Mouse (Mus musculus): ENCODE data around the gene Pomgnt1.

The Pomgnt1 gene

DNA sequence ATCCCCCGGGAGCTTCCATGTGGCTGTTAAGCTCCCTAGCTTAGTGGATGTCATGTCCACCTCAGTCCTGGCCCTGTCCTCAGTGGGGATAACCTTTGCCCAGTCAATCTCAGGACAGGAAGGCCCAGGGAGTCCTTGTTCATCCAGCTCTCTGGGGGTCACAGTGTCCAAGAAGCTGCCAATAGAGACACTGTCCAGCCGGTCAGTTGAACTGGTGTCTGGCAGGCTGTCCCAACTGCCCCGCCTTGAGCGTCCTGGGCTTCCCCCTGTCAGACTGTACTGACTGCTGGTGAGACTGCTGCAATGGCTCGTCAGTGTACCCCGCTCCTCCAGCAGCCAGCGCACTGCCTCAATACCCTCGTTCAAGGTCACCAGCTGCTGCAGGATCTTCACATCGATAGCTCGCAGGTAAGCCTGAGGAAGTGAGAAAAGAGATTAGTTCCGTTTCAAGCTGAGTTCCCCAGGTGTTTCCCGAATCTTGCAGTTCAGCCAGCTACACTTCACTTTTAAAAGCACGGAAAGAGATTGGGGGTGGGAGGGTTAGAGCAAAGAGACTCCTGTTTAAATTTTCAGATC lies 13.9 kb downstream of the Pomgnt1 start:
- 60% methylated on average over 13 of the region's 13 CpGs for WGBS

DNA sequence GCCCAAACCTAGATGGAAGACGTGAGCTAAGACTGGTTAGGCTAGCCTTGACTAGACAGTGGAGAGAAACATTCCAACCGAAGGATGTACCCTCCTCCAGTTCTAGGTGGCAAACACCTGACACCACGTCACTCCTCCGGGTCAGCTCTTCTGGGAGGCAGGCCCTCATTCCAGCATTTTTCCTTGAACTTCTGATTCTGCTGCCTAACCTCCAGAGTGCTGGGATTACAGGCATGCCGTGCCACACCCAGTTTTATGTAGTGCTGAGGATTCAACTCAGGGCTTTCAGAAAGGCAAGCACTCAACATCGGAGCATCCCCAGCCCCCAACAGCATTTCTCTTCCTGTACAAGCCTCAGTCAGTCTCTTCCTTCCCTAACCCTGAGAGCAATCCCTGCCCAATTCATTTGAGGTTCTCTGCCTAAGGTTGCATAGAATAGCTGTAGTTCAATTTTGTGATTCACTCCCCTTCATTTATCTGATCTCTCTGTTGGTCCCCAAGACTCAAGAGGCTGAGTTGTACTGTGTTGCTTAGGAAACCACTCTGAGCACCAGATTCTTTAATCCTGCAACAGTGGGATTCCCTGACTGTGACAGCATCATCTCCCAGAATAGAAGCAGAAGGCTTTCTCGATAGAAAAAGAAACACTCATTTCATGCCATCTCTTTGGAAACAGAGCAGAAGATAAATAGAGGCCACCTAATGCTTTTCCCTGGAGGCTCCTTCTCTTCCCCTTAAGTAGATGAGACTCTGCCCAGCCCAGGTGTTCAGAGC lies 17.3 kb downstream of the Pomgnt1 start:
- WGBS, result 60% methylated on average over 7 of the region's 7 CpGs

DNA sequence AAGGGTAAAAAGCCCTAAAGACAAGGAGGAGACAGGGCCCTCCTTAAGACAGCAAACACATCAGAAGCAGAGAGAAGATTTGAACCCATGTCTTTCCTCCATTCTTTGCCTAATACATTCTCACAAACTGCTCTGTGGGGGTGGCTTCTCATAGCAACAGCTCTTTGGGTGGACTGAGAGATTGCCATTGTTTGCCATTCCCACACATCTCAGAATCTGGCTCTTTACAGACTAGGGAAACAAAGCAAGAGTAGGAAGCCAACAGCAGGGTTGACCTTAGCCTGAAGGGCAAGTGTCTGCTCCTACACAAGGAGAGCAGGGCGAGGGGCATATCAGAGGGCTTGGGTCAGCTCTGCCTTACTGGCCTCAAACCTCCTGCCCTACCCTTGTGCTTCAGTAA lies 18.1 kb downstream of the Pomgnt1 start:
- WGBS, result 61% methylated on average over 1 of the region's 1 CpGs

DNA sequence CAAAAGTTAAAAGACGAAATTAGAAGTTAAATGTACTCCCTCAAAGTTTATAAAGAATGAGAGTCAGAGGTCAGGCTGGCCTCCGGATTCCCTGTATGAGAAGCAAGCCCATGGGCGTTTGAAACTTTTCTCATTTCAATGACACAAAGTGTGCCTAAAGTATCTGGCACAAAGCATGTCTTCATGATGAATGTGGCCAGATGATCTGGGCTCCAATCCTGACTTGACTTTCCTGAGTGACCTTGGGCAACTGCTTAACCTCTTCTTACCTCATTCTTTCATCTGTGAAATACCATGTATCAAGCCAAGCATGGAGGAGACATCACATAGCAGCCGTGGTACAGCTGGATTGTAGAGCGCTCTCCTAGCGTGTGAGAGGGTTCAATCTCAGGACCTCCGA lies 18.6 kb downstream of the Pomgnt1 start:
- WGBS, result 86% methylated on average over 7 of the region's 7 CpGs

DNA sequence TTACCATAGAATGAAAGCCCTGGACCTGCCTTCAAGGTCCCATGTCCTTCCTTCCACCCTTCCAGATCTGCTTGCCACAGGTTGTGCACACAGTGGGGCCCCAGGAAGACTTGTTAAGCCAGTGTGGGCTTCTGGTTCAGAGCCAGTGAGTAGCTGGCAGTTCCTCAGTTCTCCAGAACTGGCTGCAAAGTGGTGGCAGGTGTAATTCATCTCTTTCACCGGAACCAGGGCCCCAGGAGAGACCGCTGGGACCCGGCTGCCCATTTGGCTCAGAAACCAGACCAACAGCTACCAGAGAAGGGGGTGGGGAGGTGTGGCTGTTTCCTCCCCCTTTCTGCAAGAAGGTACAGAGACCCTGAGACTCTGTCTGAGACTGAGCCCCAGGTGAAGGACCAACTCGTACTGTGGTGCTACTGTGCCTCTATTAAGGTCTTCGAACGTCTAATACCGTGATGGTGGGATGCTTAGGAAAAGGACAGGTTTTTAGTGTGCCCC lies 19.7 kb downstream of the Pomgnt1 start:
- WGBS, result 14% methylated on average over 7 of the region's 7 CpGs

DNA sequence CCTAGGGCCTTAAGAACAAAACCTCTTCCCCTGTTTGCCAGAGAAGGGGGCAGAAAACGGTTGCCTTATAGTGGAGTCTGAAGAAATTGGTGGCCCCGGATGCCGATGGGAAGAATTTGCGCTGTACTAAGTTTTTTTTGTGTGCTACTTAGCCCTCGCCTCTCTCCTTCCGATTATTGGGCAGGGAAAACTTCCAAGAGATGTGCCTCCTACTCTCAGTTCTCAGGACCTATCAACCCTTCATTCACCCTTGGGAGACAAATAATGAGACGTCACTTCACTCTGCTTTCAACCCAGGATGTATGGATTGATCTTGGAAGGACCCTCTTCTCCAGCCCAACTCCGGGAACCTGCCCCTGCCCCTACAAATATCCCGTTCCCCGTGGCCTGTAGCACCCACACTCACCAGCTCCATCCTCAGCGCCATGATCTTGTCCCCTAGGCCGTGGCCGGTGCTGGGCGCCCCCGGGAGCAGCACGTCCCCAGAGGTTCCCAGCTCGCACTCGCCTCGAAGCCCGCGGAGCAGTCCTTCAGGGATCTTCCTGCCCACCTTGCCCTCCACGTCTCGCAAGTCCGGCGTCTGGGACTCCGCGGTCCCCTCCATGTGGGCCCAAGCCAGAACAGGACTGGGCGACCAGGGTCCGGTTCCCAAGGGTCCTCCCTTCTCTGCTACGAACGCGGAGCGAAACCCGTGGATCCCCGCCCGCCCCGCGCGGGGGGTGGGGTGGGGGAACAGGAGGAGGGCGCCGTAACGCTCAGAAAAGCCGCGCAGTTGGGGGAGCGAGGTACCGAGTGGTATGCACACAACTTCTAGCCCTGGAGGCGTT lies 20.5 kb downstream of the Pomgnt1 start:
- WGBS, result 1% methylated on average over 47 of the region's 47 CpGs

DNA sequence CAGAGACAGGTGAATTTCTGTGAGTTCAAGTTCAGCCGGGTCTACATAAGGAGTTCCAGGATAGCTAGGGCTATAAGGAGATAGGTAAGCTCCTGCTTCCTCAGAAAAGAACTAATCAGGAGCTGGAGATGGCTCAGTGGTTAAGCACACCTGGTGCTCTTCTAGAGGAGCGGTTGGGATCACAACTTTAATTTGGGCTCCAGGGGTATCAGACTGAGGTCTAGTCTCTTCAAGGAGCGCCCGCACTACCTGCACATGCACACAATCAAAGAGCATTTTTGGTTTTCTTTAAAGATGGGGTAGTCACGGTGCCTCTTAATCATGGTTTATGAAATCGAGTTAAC lies 26.1 kb downstream of the Pomgnt1 start:
- WGBS, result 18% methylated on average over 6 of the region's 6 CpGs

DNA sequence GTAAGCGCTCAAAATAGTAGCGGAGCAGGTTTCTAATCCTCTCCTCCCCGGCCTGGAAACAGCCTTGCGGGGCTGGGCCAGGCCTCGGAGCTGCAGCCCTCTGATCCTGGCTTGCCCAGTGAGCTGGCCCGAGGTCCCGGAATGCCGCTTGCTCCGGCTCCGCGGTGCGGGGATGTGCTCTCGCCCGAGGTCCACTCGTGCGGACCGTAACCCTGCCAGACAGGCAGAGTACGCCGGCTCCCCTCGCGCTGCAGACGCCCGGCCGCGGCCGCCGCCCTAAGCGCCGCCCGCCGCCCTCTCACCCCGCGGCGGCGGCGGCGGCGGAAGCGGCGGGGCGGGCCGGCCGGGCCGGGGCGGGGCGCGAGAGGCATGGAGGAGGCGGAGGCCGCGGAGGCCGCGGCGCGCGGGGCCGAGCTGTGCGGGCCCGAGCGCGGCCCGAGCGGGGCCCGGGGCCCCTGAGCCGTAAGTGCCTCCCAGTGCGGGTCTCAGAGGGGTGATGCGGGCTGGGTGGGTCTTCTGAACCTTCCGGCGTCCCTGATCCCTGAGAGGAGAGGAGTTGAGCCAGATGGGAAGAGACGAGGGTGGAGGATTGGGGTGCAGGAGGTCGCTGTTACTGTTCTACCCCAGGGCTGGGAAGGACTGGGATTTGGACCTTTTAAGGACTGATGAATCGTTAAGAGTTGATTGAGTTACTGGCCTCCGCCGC lies 26.7 kb downstream of the Pomgnt1 start:
- 1% methylated on average over 61 of the region's 73 CpGs for WGBS

DNA sequence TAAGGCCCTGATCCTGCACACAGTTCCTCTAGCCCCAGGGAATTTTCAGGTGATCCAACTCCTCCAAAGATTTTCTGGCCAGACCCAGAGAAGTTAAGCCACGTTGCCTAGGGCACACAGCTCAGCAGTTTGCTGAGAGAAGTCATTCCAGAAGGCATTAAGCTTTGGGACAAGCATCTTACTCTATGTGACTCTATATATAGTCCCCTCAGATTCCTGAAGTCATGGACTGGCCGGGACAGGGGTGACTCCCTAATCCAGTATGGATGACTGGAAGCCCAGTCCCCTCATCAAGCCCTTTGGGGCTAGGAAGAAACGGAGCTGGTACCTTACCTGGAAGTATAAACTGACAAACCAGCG lies 27.2 kb downstream of the Pomgnt1 start:
- 16% methylated on average over 4 of the region's 4 CpGs for WGBS

DNA sequence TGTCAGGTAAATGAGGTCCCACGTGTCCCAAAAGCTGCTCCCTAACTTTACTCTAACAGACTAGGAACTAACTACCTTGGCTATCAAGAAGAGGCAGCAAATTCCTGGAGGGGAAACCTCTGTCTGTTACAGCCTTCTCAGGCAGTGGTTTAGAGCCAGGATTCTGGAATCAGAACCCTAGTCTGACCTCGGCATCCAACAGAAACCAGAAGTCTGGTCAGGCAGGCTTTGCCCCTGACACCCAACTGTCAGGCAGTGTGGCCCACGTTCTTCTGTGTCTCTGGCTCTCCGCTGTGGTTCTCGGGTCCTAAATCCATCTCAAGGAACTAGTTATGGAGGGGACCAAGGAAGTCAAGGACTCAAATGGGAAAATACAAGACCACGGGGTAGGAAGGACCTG lies 27.6 kb downstream of the Pomgnt1 start, which contains the start of gene Lurap1:
Gene Lurap1 (minus strand): TSS at position 101 of the 400 bp plus-strand sequence.
- 74% methylated on average over 6 of the region's 6 CpGs for WGBS

DNA sequence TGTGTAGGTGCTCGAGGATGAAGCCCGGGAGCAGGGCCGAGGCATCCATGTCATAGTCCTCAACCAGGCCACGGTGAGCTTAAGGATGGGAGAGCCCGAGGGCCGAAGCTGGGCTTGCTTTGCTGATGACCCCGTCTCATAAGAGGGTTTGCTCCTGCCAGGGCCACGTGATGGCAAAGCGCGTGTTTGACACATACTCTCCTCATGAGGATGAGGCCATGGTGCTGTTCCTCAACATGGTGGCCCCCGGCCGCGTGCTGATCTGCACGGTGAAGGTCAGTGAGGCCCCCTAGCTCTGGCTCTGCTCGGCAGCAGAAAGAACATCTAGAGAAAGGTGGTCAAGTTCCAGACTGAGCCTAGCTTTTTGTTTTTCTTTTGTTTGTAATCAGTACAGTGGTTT lies 29.1 kb downstream of the Pomgnt1 start:
- 95% methylated on average over 15 of the region's 15 CpGs for WGBS

DNA sequence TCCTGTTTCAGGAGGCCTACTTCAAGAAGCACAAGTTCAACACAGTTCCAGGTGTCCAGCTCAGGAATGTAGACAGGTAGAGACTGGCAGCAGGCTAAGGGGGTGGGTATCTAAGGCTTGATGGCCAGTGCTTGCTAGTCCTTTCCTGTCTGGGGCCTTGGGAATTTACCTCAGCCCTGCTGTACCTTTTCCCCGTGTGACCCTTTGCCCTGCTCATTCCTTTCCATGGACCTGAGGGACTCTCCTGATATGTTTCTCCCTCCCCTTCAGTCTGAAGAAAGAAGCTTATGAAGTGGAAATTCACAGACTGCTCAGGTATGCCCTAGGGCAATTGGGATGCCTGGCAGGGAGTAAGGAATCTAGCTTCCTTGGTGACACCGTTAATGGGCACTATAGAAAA lies 34.2 kb downstream of the Pomgnt1 start:
- 89% methylated on average over 2 of the region's 2 CpGs for WGBS

DNA sequence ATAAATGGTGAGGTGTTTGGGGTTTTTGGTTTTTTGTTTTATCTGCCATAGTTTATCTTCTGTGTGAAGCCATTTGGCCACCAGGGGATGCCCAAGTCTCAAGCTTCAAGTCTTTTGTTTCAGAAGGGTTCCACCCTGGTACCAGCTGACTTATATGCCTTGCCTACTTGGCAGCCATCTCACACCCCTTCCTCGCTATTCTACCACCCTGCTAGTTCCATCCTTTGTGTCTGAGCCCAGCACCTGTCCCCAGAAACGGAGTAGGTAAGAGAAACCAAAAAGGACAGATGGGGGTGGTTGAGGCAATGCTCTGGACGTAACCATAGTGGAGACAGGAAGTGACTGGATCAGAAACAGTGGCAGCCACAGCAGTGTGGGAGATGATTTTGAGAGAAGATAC lies 36.3 kb downstream of the Pomgnt1 start:
- WGBS, result 37% methylated on average over 3 of the region's 3 CpGs

DNA sequence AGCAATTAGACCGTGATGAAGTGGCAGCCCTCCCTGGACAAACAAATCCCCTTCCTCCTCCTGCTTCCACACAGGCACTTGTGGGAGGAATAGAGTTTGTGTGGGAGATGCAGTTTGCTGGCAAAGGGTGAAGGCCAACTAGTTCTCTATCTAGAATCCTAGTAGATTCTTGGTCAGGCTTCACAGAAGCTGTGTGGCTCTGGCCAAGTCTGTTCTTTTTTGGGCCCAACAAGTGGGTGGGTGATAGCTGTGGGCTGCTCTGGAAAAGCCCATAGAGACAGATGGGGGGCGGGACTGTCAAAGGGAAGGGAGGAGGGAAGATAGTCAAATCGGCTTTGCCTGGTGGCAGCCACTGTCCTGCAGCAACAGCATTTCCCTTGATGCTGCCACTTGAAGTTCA lies 37.1 kb downstream of the Pomgnt1 start:
- WGBS, result 53% methylated on average over 3 of the region's 3 CpGs

DNA sequence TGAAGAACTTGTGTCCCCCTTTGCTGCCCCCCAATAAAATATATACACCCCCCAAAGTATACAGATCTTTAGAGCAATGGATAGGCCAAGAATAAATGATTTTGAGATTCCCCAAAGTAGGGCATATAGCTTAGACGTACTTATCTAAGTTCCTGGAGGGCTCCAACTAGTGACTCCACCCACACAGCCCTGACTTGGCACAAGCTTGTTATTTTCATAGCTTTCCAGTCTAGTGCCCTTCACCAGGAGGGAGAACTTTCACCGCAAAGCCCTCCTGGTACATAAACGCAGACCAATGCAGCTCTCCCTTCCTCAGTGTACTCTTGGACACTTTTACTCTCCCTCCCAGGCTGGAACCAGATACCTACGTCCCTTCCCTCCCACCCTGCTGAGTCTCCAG lies 38.5 kb downstream of the Pomgnt1 start:
- WGBS, result 38% methylated on average over 4 of the region's 4 CpGs

DNA sequence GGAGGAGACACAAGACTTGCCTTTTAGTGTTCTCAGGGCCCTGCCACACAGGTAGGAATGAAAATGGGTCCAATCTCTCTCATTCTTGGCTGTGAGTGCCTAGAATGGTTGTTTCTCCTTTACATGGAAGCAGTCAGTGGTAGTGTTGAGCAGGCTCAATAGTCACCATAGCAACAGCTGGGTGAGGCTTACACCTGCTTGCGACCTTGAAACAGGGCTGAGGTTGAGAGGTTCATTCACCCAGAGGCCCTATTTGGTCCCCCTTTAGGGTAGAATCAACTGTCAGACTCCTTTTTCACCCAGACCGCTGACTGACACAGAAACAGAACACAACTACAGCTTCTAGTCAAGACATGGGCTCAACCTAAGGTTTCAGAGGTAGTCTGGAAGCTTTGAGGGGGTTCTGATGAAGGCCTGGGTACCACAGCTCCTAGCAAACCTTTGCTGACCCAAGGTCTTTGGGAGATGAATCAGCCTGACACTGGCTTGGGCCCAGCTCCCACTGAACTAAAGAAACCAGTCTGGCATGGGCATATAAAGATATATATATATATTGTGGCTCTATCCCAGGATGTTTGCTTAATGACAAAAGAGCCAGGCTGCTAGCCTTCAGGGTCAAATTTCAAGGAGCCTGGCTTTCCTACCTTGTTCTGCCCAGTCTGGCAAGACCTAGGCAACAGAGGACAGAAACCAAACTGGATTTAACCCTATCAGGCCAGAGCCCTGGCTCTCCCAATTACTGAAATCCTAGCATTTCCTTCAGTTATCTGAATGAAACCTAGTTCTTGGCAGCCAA lies 41.3 kb downstream of the Pomgnt1 start:
- 94% methylated on average over 2 of the region's 2 CpGs for WGBS

DNA sequence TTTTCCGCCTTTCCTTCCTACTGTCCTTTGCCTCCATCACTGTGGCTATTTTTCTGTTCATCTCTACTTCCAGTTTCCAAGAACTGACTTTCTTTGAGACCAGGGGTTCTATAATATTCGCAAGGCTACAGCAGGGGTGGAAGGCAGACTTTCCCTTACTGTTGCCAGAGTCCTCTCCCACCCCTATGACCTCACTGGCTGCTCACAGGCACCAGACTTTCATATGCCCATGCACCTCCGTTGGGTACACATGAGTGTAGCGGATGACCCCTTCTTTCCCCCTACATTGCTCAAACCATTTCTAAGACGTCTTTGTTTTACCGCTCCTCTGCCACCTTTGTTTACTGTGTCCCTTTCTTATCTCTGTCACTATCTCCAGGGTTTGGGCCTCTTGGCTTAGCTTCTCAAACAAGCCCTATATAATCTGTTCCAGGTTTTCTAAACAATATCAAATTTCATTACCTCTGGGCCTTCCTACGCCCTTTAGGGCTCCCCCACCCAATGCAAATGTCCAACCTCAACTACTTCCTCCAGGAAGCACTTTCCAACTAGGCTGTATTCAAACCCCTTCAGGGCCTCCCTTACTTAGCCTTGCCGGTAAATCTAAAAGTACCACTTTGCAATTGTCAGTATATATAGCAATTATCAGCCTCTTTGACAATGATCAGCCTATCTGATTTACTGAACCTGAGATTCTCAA lies 42.2 kb downstream of the Pomgnt1 start:
- 82% methylated on average over 8 of the region's 8 CpGs for WGBS

DNA sequence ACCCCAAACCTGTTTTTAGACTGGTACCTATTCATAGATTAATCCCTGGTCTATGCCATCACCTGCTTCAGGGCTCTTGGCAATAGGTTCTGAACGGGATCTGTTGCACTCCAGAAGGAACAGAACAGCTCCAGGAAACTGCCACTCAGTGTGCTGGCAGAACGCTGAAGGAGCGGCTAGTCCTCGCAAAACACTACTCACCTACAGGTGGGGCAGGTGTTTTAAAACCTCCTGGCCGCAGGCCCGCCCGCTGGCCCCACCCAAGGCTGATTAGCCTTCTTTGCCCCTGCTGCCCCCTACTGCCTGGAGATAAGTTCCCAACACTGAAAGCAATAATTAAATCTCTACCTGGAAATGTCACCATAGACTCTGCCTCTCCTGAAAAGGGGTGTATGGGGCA lies 43.8 kb downstream of the Pomgnt1 start, which contains the start of gene Tspan1:
Gene Tspan1 (minus strand): TSS at position 198 of the 400 bp plus-strand sequence.
- 42% methylated on average over 7 of the region's 7 CpGs for WGBS

DNA sequence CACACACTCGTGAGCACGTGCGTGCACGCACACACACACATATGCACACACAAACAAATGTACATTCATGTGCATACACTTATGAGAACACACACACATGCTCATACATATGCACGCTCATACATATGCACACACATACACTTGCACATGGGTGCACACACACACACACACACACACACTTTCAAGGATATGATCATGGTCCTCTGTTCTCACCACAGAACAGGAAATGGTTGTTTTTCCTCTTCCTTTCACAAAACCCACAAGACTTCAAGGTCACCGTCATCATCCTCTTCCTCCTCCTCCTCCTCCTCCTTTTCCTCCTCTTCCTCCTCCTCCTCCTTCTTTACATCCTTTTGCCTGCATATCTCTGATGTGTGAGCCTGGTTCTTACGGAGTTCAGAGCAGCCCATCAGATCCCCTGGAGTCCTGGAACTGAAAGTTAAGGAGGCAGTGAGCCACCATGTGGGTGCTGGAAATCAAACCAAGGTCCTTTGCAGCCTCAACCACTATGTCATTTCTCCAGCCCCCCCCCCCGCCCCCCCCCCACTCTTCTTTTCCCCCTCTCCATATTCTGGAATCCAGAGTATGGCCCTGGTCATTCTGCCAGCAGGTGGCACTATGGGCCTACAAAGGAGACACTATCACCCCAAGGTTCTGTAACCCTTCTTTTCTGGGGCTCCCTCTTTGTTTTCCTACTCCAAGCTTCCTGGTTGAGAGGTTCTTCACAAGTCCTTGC lies 45.1 kb downstream of the Pomgnt1 start:
- 76% methylated on average over 7 of the region's 8 CpGs for WGBS

DNA sequence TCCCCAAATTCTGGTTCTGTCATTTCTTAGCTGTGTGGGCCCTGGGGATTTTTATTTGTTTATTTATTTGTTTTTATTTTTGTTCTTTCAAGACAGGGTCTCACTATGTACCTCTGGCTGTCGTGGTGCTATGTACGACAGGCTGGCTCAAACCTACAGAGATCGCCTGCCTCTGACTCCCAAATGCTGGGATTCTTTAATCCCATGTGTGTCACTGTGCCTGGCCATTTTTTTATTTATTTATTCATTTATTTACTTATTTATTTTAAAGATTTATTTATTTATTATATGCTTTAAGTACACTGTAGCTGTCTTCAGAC lies 45.7 kb downstream of the Pomgnt1 start:
- WGBS, result 57% methylated on average over 3 of the region's 3 CpGs
